Mouse (Mus musculus) liver, embryonic 14.5 days (tissue): ENCODE measurements around the gene Zfp91. TPM values are rescaled to one million over a fixed set of nuclear protein-coding genes. Genes with fewer than 3 reads are reported as not detected.

Source experiments
- ATAC-seq: fragments of 200-750 bp; cut with Nextera tagmentation; 2 replicates; pipeline ENCODE4 v1.8.0; 2017; ENCODE audit warnings: moderate number of reproducible peaks, mild to moderate bottlenecking, moderate library complexity; ENCODE audit not compliant: insufficient read depth
- DNase-seq, 3 experiments: peaks; one replicate each; pipeline ENCODE4 v3.0.0-alpha.2; 2012 to 2013; ENCODE audit warnings: low read depth in 3 of 3, low spot score in 3 of 3
- H3K27ac ChIP-seq: fragments of 300-500 bp; sonication (generic); 2 replicates; pipeline ENCODE4 v1.5.1; 2014; ENCODE audit warnings: moderate library complexity, mild to moderate bottlenecking, control low read depth, inconsistent platforms
- H3K27me3 ChIP-seq: fragments of 300-500 bp; sonication (generic); 2 replicates; pipeline ENCODE4 v1.6.1; 2014; ENCODE audit warnings: mild to moderate bottlenecking, low read length, moderate library complexity; ENCODE audit not compliant: control insufficient read depth, insufficient read depth
- H3K36me3 ChIP-seq: fragments of 300-500 bp; sonication (generic); replicated peaks from 2 replicates; pipeline ENCODE4 v1.6.1; 2014; ENCODE audit warnings: low read depth; ENCODE audit not compliant: control insufficient read depth, insufficient read depth
- H3K4me1 ChIP-seq, 2 experiments: fragments of 200-500 bp in 1 of 2; fragments of 300-500 bp in 1 of 2; sonication (generic) in 1 of 2; replicated peaks; 2 replicates each; pipeline ENCODE4 v1.6.1; 2012 to 2014; ENCODE audit warnings: antibody characterized with exemption in 1 of 2, inconsistent platforms in 1 of 2, low read length in 1 of 2; ENCODE audit not compliant: control insufficient read depth in 2 of 2, insufficient read depth in 2 of 2
- H3K4me2 ChIP-seq: fragments of 300-500 bp; sonication (generic); 2 replicates; pipeline ENCODE4 v1.6.1; 2014; ENCODE audit warnings: low read depth, mild to moderate bottlenecking, control low read depth, moderate library complexity
- H3K4me3 ChIP-seq, 2 experiments: fragments of 200-500 bp in 1 of 2; fragments of 300-500 bp in 1 of 2; sonication (generic) in 1 of 2; 2 replicates each; pipeline ENCODE4 v1.5.1; 2012 to 2014; ENCODE audit warnings: low read depth in 2 of 2, low read length in 2 of 2, mild to moderate bottlenecking in 2 of 2, control low read depth in 1 of 2, inconsistent platforms in 1 of 2, moderate library complexity in 1 of 2; ENCODE audit not compliant: insufficient read depth in 1 of 2
- H3K9ac ChIP-seq: fragments of 300-500 bp; sonication (generic); replicated peaks from 2 replicates; pipeline ENCODE4 v1.6.1; 2014; ENCODE audit warnings: mild to moderate bottlenecking, control low read depth, moderate library complexity
- H3K9me3 ChIP-seq: fragments of 300-500 bp; sonication (generic); 2 replicates; pipeline ENCODE4 v1.6.1; 2016; ENCODE audit warnings: low read length, mixed read lengths; ENCODE audit not compliant: control insufficient read depth
- CTCF ChIP-seq: IDR thresholded peaks from 2 replicates; pipeline ENCODE4 v1.5.1; 2016; ENCODE audit warnings: antibody characterized with exemption, low read depth, control low read depth
- EP300 ChIP-seq: IDR thresholded peaks from 2 replicates; pipeline ENCODE4 v1.6.1; 2016; ENCODE audit warnings: antibody characterized with exemption, low read depth
- WGBS: fragments of 180-500 bp; shearing (Covaris S2); extraction: QIAGEN DNeasy Blood & Tissue Kit; methylation state at CpG from one replicate; pipeline ENCODE4 v1.1.7; 2014; ENCODE audit not compliant: insufficient replicate concordance; 5-methylcytosine and 5-hydroxymethylcytosine counted together
- polyA plus RNA-seq, 2 experiments: library from polyadenylated mRNA; depleted of rRNA in 1 of 2; stranded (reverse) in 1 of 2; unstranded in 1 of 2; fragments of >200 nt; fragmentation: Nextera tagmentation in 1 of 2; extraction: Ambion mirVana in 1 of 2; gene quantifications; 2 replicates each; pipeline versions ENCODE4 v1.2.1 to v1.2.3; 2012 to 2014

Gene Zfp91
- polyA plus RNA-seq, 2 experiments, result 4.8 to 13.5 TPM

- no peaks in the 10 kb centered on the region for H3K36me3 ChIP-seq
- peaks cover 0 to 2% of the 10 kb centered on the region in 2 experiments; a peak in 1 of 4 replicates for H3K4me1 ChIP-seq
- H3K27ac ChIP-seq, result no peak overlapping the region
- WGBS, result 74% methylated on average over 3 of the region's 3 CpGs
- no peak for DNase-seq
- no peak for ATAC-seq
- TF ChIP-seq CTCF (no peak), EP300 (no peak)
- no peak overlapping the region for H3K4me3 ChIP-seq
- H3K27me3 ChIP-seq, result no peaks in the 10 kb centered on the region
- no peak overlapping the region for H3K9ac ChIP-seq
- no peaks in the 10 kb centered on the region for H3K9me3 ChIP-seq
- H3K4me2 ChIP-seq, result no peak overlapping the region
These were observed 3.2 kb upstream of the Zfp91 start for GRCm38 (mm10) chr19:12799081-12799480.

- Histone ChIP-seq H3K27me3 (no peaks in the 10 kb centered on the region), H3K9ac (no peak overlapping the region), H3K4me3 (no peak overlapping the region), H3K9me3 (no peaks in the 10 kb centered on the region), H3K4me2 (no peak overlapping the region), H3K27ac (no peak overlapping the region), H3K4me1 (peaks cover 0 to 2% of the 10 kb centered on the region in 2 experiments; a peak in 1 of 4 replicates), H3K36me3 (no peaks in the 10 kb centered on the region)
- ATAC-seq (no peak), DNase-seq (no peak)
- WGBS, result 29% methylated on average over 4 of the region's 4 CpGs
- TF ChIP-seq CTCF, result no peak
- TF ChIP-seq EP300, result no peak
These were observed 2.5 kb upstream of the Zfp91 start for GRCm38 (mm10) chr19:12798404-12798803.

- Histone ChIP-seq H3K27me3 (no peaks in the 10 kb centered on the region), H3K9ac (peak overlapping the region; percentile 79), H3K9me3 (no peaks in the 10 kb centered on the region), H3K4me2 (peak overlapping the region; percentile 92), H3K36me3 (no peaks in the 10 kb centered on the region), H3K4me3 (peak overlapping the region; percentile 82 to 89), H3K4me1 (peaks cover 2 to 4% of the 10 kb centered on the region in 2 experiments; a peak in 3 of 4 replicates), H3K27ac (peak overlapping the region; percentile 96)
- DNase-seq, result peak in 2 of 3 experiments; percentile 24 to 45
- TF ChIP-seq CTCF (peak; percentile 31; the same call in 1 of the 2 replicates), EP300 (no peak)
- ATAC-seq, result no peak
- 2% methylated on average over 7 of the region's 7 CpGs for WGBS
These were observed 1.1 kb upstream of the Zfp91 start for GRCm38 (mm10) chr19:12797071-12797470.

- DNase-seq (peak; percentile 63 to 74 (median 71)), ATAC-seq (peak; percentile 54)
- no peaks in the 10 kb centered on the region for H3K27me3 ChIP-seq
- TF ChIP-seq EP300, result no peak
- TF ChIP-seq CTCF, result no peak
- peak overlapping the region; percentile 79 for H3K9ac ChIP-seq
- H3K4me1 ChIP-seq, result peaks cover 2 to 4% of the 10 kb centered on the region in 2 experiments
- H3K9me3 ChIP-seq, result no peaks in the 10 kb centered on the region
- H3K4me2 ChIP-seq, result peak overlapping the region; percentile 92
- peak overlapping the region; percentile 82 to 89 for H3K4me3 ChIP-seq
- no peaks in the 10 kb centered on the region for H3K36me3 ChIP-seq
- H3K27ac ChIP-seq, result peak overlapping the region; percentile 96
- under 1% methylated on average over 29 of the region's 29 CpGs for WGBS
These were observed 504 bp upstream of the Zfp91 start for GRCm38 (mm10) chr19:12796328-12796931.

- Histone ChIP-seq H3K4me2 (peak overlapping the region; percentile 79), H3K9me3 (no peaks in the 10 kb centered on the region), H3K36me3 (no peaks in the 10 kb centered on the region), H3K27me3 (no peaks in the 10 kb centered on the region), H3K27ac (peak overlapping the region; percentile 84), H3K4me3 (peak overlapping the region; percentile 82 to 93), H3K9ac (peak overlapping the region; percentile 84), H3K4me1 (peaks cover 3 to 4% of the 10 kb centered on the region in 2 experiments)
- no peak for TF ChIP-seq CTCF
- TF ChIP-seq EP300, result 0 out of 2 replicates have a peak, but pooled peaks have one; percentile 4
- peak; percentile 11 for ATAC-seq
- peak in 1 of 3 experiments; percentile 17 for DNase-seq
- WGBS, result under 1% methylated on average over 28 of the region's 63 CpGs
These were observed 816 bp downstream of the Zfp91 start for GRCm38 (mm10) chr19:12795110-12795509.
